ENCODE assay signal across 14 mouse cellular contexts in the genomic region with DNA sequence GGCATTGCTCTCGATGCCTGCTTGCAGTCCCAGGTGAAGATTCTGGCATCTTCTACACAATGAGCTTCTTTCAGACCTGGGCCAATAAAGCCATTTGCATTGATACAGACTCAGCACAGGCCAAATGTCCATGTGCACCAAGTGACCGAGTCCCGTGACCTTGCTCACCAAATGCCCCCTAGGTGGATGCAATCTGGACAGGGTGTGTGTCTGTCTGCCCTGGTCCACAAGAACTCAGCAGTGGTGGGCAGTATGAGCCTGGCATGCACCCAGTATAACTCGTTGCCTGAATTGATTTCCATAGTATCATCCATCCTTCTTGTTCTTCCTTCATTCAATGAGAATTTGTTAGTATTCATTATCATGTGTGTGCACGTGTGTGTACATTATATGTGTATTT. TPM values are rescaled to one million over a fixed set of nuclear protein-coding genes. Genes with fewer than 3 reads are reported as not detected.
"Had no signal": no experiment of that assay in that cellular context is flagged by ENCODE, and none has a peak within 500 bp of the region (broad histone marks: within the 10 kb centered on the region; RNA-seq: fewer than 3 reads in every experiment).

No protein-coding gene starts in this region.

- DNase-seq: gastrocnemius, adult 2 months; gastrocnemius, postnatal 10 days; gastrocnemius, postnatal 25 days; heart, adult 18-20 months; heart, postnatal 10 days; heart, postnatal 4 days; kidney, adult 18-20 months; kidney, adult 8-10 months; kidney, postnatal 10 days; kidney, postnatal 25 days; kidney, postnatal 4 days; liver; liver, embryonic 13.5 days had no signal

RNA-seq across cellular contexts. Expression of gene Sync, which starts 4.2 kb away (rescaled TPM):
- total RNA-seq: granulocyte monocyte progenitor cell, adult 5-6 weeks had no signal
